Mouse (Mus musculus) midbrain, embryonic 14.5 days (tissue): ENCODE data around the gene Slc40a1. TPM values are rescaled to one million over a fixed set of nuclear protein-coding genes. Genes with fewer than 3 reads are reported as not detected.

Source experiments
- ATAC-seq: fragments of 200-750 bp; cut with Nextera tagmentation; 2 replicates; pipeline ENCODE4 v1.8.0; 2017; ENCODE audit warnings: moderate number of reproducible peaks, moderate library complexity; ENCODE audit not compliant: low FRiP score, low TSS enrichment
- DNase-seq: peaks from one replicate; pipeline ENCODE4 v3.0.0-alpha.2; 2015
- H3K27ac ChIP-seq: fragments of 300-500 bp; sonication (generic); replicated peaks from 2 replicates; pipeline ENCODE4 v1.5.1; 2014; ENCODE audit warnings: mild to moderate bottlenecking, low read depth, low read length, moderate library complexity
- H3K27me3 ChIP-seq: fragments of 300-500 bp; sonication (generic); 2 replicates; pipeline ENCODE4 v1.6.1; 2014; ENCODE audit warnings: low read length, control low read depth, mixed read lengths; ENCODE audit not compliant: control insufficient read depth, insufficient read depth
- H3K36me3 ChIP-seq: fragments of 300-500 bp; sonication (generic); 2 replicates; pipeline ENCODE4 v1.6.1; 2014; ENCODE audit warnings: low read length, control low read depth; ENCODE audit not compliant: control insufficient read depth, insufficient read depth
- H3K4me1 ChIP-seq: fragments of 300-500 bp; sonication (generic); 2 replicates; pipeline ENCODE4 v1.6.1; 2014; ENCODE audit warnings: mild to moderate bottlenecking, antibody characterized with exemption, low read length, control low read depth; ENCODE audit not compliant: control insufficient read depth, insufficient read depth
- H3K4me2 ChIP-seq: fragments of 300-500 bp; sonication (generic); 2 replicates; pipeline ENCODE4 v1.6.1; 2014; ENCODE audit warnings: mild to moderate bottlenecking, low read length, moderate library complexity
- H3K4me3 ChIP-seq: fragments of 300-500 bp; sonication (generic); replicated peaks from 2 replicates; pipeline ENCODE4 v1.5.1; 2014; ENCODE audit warnings: low read depth, low read length
- H3K9ac ChIP-seq: fragments of 300-500 bp; sonication (generic); replicated peaks from 2 replicates; pipeline ENCODE4 v1.6.1; 2014; ENCODE audit warnings: mild to moderate bottlenecking, low read length, moderate library complexity
- H3K9me3 ChIP-seq: fragments of 300-500 bp; sonication (generic); 2 replicates; pipeline ENCODE4 v1.6.1; 2016; ENCODE audit warnings: low read length, control low read depth, mixed read lengths; ENCODE audit not compliant: control insufficient read depth
- WGBS: fragments of 180-500 bp; shearing (Covaris S2); extraction: QIAGEN DNeasy Blood & Tissue Kit; methylation state at CpG from one replicate; pipeline ENCODE4 v1.1.7; 2014; 5-methylcytosine and 5-hydroxymethylcytosine counted together
- polyA plus RNA-seq: library from polyadenylated mRNA; unstranded; fragments of >200 nt; fragmentation: Nextera tagmentation; extraction: Ambion mirVana; gene quantifications from 2 replicates; pipeline ENCODE4 v1.2.1, GENCODE M21; 2014

Gene Slc40a1
- 20.8 and 37.1 TPM in 2 replicates for polyA plus RNA-seq

GRCm38 (mm10) chr1:45926393-45926763 lies at the start of gene Slc40a1:
Gene Slc40a1, minus strand, starts transcription at chr1:45926523.
- Histone ChIP-seq H3K9me3 (no peaks in the 10 kb centered on the region), H3K4me1 (peaks cover 3% of the 10 kb centered on the region; the same call in 1 of the 2 replicates), H3K36me3 (no peaks in the 10 kb centered on the region), H3K4me3 (peak within 1 kb of the TSS; percentile 54), H3K27ac (no peak within 1 kb of the TSS), H3K27me3 (peaks cover 10% of the 10 kb centered on the region; the same call in 1 of the 2 replicates), H3K4me2 (peak within 1 kb of the TSS; percentile 72), H3K9ac (peak within 1 kb of the TSS; percentile 57)
- ATAC-seq (no peak), DNase-seq (peak; percentile 8)
- 23% methylated on average over 9 of the region's 9 CpGs for WGBS

- no peaks in the 10 kb centered on the region for H3K9me3 ChIP-seq
These were observed 45.0 kb upstream of the Slc40a1 start for GRCm38 (mm10) chr1:45971314-45971713.

GRCm38 (mm10) chr1:45948988-45949387 lies 22.7 kb upstream of the Slc40a1 start:
- H3K9ac ChIP-seq = no peak overlapping the region
- WGBS = 73% methylated on average over 2 of the region's 2 CpGs
- no peaks in the 10 kb centered on the region for H3K27me3 ChIP-seq
- H3K27ac ChIP-seq = no peak overlapping the region
- ATAC-seq (no peak), DNase-seq (no peak)
- no peaks in the 10 kb centered on the region for H3K4me1 ChIP-seq
- no peaks in the 10 kb centered on the region for H3K9me3 ChIP-seq
- no peak overlapping the region for H3K4me3 ChIP-seq
- no peaks in the 10 kb centered on the region for H3K36me3 ChIP-seq
- no peak overlapping the region for H3K4me2 ChIP-seq

More at GRCm38 (mm10) chr1:45971314-45971713, 45.0 kb upstream of the Slc40a1 start:
- no peak overlapping the region for H3K4me3 ChIP-seq
- no peaks in the 10 kb centered on the region for H3K36me3 ChIP-seq
- no peak overlapping the region for H3K9ac ChIP-seq
- H3K4me1 ChIP-seq = no peaks in the 10 kb centered on the region
- H3K27ac ChIP-seq = no peak overlapping the region
- no peaks in the 10 kb centered on the region for H3K27me3 ChIP-seq
- ATAC-seq = no peak
- no peak for DNase-seq
- 94% methylated on average over 4 of the region's 4 CpGs for WGBS
- no peak overlapping the region for H3K4me2 ChIP-seq

- WGBS = 37% methylated on average over 1 of the region's 1 CpGs
These were observed 21.5 kb upstream of the Slc40a1 start for GRCm38 (mm10) chr1:45947843-45948242.

GRCm38 (mm10) chr1:45931127-45931526 lies 4.8 kb upstream of the Slc40a1 start:
- Histone ChIP-seq H3K36me3 (no peaks in the 10 kb centered on the region), H3K27me3 (peaks cover 9% of the 10 kb centered on the region; the same call in 1 of the 2 replicates), H3K4me2 (no peak overlapping the region), H3K9ac (no peak overlapping the region), H3K4me1 (no peaks in the 10 kb centered on the region), H3K27ac (no peak overlapping the region), H3K4me3 (no peak overlapping the region), H3K9me3 (no peaks in the 10 kb centered on the region)
- no peak for DNase-seq
- no peak for ATAC-seq

More at GRCm38 (mm10) chr1:45947843-45948242, 21.5 kb upstream of the Slc40a1 start:
- DNase-seq = no peak
- no peak for ATAC-seq
- Histone ChIP-seq H3K4me3 (no peak overlapping the region), H3K4me2 (no peak overlapping the region), H3K27ac (no peak overlapping the region), H3K9ac (no peak overlapping the region), H3K4me1 (no peaks in the 10 kb centered on the region), H3K36me3 (no peaks in the 10 kb centered on the region), H3K27me3 (no peaks in the 10 kb centered on the region), H3K9me3 (no peaks in the 10 kb centered on the region)

DNA sequence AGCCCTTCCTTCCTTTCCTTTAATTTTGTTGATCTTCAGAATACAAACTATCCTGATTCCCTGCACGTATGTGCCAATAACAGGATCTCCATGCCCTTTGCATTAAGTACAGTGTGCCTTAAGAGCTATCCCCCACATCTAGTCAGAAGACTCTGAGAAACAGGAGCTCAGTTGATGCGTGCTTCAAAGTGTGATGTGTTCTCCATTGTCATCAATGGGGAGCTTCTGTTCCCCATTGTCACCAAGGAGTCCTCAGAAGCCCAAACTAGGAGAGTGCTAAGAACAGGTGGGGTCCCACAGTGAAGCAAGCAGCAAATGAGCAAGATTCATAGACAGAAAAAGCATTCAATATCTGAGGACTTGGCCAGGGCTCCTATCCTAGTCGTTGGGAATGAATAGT lies 588 bp upstream of the Slc40a1 start:
- no peak for DNase-seq
- WGBS = 50% methylated on average over 3 of the region's 3 CpGs
- no peak overlapping the region for H3K4me3 ChIP-seq
- H3K4me2 ChIP-seq = no peak overlapping the region
- peaks cover 10% of the 10 kb centered on the region; the same call in 1 of the 2 replicates for H3K27me3 ChIP-seq
- H3K27ac ChIP-seq = no peak overlapping the region
- no peaks in the 10 kb centered on the region for H3K9me3 ChIP-seq
- no peak overlapping the region for H3K9ac ChIP-seq
- H3K4me1 ChIP-seq = peaks cover 3% of the 10 kb centered on the region; the same call in 1 of the 2 replicates
- no peak for ATAC-seq
- no peaks in the 10 kb centered on the region for H3K36me3 ChIP-seq

DNA sequence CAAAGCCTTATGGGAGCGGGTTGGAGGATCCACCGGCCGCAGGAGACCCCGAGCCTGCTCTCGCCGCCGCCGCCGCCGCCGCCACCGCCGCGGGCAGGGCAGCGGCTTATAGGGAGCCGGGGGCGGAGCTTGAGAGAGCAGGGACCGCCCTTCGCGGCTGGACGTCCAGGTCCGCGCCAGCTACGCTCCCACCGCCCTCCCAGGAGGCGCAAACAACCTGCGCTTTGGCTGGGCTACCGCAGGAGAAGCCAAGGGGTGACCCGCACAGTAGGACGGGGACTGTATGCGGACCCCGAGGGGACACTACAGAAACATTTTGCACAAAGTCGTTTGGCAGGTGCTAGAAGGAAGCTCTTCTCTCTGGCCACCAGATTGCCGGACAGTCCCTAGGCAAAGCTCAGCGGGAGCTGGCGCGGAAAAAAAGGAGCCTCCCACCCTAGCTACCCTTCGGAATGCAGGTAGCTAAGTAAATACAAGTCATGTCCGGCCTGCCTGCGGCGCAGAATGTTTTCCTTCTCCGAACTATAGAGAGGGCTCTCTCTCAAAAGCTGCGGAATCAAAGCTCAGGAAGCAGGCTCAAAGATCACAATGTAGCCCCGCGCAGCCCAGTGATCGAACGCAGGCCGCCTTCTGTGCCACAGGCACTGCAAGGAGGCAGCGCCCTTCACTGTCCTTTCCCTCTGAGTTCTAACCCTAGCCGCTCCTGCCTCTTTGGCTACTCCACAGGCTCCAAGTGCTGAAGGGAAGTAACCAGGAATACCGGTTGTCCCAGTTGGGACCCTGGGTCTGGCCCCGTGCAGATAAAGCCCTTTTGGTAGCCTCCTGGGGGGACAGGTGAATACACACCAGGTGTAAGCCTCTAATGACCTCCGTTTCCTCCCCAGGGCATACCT lies 577 bp downstream of the Slc40a1 start:
- DNase-seq = peak; percentile 88
- peaks cover 10% of the 10 kb centered on the region; the same call in 1 of the 2 replicates for H3K27me3 ChIP-seq
- H3K9me3 ChIP-seq = no peaks in the 10 kb centered on the region
- H3K4me2 ChIP-seq = peak overlapping the region; percentile 72
- H3K9ac ChIP-seq = peak overlapping the region; percentile 57
- ATAC-seq = peak; percentile 94
- H3K27ac ChIP-seq = no peak overlapping the region
- WGBS = 1% methylated on average over 53 of the region's 53 CpGs
- peaks cover 3% of the 10 kb centered on the region; the same call in 1 of the 2 replicates for H3K4me1 ChIP-seq
- H3K4me3 ChIP-seq = peak overlapping the region; percentile 54
- no peaks in the 10 kb centered on the region for H3K36me3 ChIP-seq

GRCm38 (mm10) chr1:45925131-45925499 lies 1.2 kb downstream of the Slc40a1 start:
- Histone ChIP-seq H3K9me3 (no peaks in the 10 kb centered on the region), H3K4me1 (peaks cover 3% of the 10 kb centered on the region; the same call in 1 of the 2 replicates), H3K27ac (no peak overlapping the region), H3K36me3 (no peaks in the 10 kb centered on the region), H3K4me2 (peak overlapping the region; percentile 72), H3K27me3 (peaks cover 10% of the 10 kb centered on the region; the same call in 1 of the 2 replicates), H3K4me3 (peak overlapping the region; percentile 54), H3K9ac (peak overlapping the region; percentile 57)
- DNase-seq = no peak
- ATAC-seq = peak; percentile 35; the same call in 1 of the 2 replicates
- WGBS = 10% methylated on average over 7 of the region's 7 CpGs
